Mouse (Mus musculus) erythroblast, embryonic 14.5 days (primary cell): ENCODE measurements around the gene Adgrl2. TPM values are rescaled to one million over a fixed set of nuclear protein-coding genes. Genes with fewer than 3 reads are reported as not detected.

Experiments used
- H3K27me3 ChIP-seq: 2 replicates; pipeline ENCODE4 v1.6.1; 2012; ENCODE audit warnings: inconsistent platforms; ENCODE audit not compliant: control insufficient read depth
- H3K36me3 ChIP-seq: 2 replicates; pipeline ENCODE4 v1.6.1; 2012; ENCODE audit warnings: mild to moderate bottlenecking, inconsistent platforms; ENCODE audit not compliant: control insufficient read depth
- H3K4me1 ChIP-seq: 2 replicates; pipeline ENCODE4 v1.6.1; 2012; ENCODE audit warnings: inconsistent platforms; ENCODE audit not compliant: control insufficient read depth
- H3K4me3 ChIP-seq: replicated peaks from 2 replicates; pipeline ENCODE3; 2012; ENCODE audit warnings: moderate library complexity, mild to moderate bottlenecking, inconsistent platforms
- H3K9me3 ChIP-seq: 2 replicates; pipeline ENCODE4 v1.6.1; 2012; ENCODE audit warnings: low read length, inconsistent platforms, mixed read lengths; ENCODE audit not compliant: control insufficient read depth
- GATA1 ChIP-seq: IDR thresholded peaks from 2 replicates; pipeline ENCODE4 v1.6.1; 2012; ENCODE audit warnings: low read length, inconsistent platforms, mixed read lengths
- TAL1 ChIP-seq: IDR thresholded peaks from 3 replicates; pipeline ENCODE4 v1.6.1; 2012; ENCODE audit warnings: low read length, inconsistent platforms, mixed read lengths
- polyA plus RNA-seq: library from polyadenylated mRNA; stranded (reverse); fragments of >175 nt; gene quantifications from 2 replicates; pipeline ENCODE4 v1.2.3, GENCODE M21; 2012

The Adgrl2 gene
- polyA plus RNA-seq, 1 experiment: 0.01 TPM

GRCm38 (mm10) chr3:148978541-148978940 is 11.8 kb downstream of the Adgrl2 start:
- Histone ChIP-seq H3K9me3 (no peaks in the 10 kb centered on the region), H3K4me1 (no peaks in the 10 kb centered on the region), H3K27me3 (no peaks in the 10 kb centered on the region), H3K36me3 (no peaks in the 10 kb centered on the region), H3K4me3 (no peak overlapping the region)
- TF ChIP-seq TAL1 (no peak), GATA1 (no peak)

- H3K36me3 ChIP-seq: no peaks in the 10 kb centered on the region
- H3K4me1 ChIP-seq: no peaks in the 10 kb centered on the region
- no peaks in the 10 kb centered on the region for H3K9me3 ChIP-seq
- no peak overlapping the region for H3K4me3 ChIP-seq
- TF ChIP-seq TAL1: no peak
- no peaks in the 10 kb centered on the region for H3K27me3 ChIP-seq
Measured at GRCm38 (mm10) chr3:148977838-148978237, 12.5 kb downstream of the Adgrl2 start.

- Histone ChIP-seq H3K4me3 (no peak overlapping the region), H3K27me3 (no peaks in the 10 kb centered on the region), H3K4me1 (no peaks in the 10 kb centered on the region), H3K36me3 (no peaks in the 10 kb centered on the region), H3K9me3 (no peaks in the 10 kb centered on the region)
- TF ChIP-seq GATA1 (no peak), TAL1 (no peak)
Measured at GRCm38 (mm10) chr3:148977124-148977529, 13.2 kb downstream of the Adgrl2 start.

GRCm38 (mm10) chr3:148971893-148972596 is 18.3 kb downstream of the Adgrl2 start:
- no peaks in the 10 kb centered on the region for H3K9me3 ChIP-seq
- no peaks in the 10 kb centered on the region for H3K27me3 ChIP-seq
- no peak overlapping the region for H3K4me3 ChIP-seq
- H3K4me1 ChIP-seq: no peaks in the 10 kb centered on the region
- no peak for TF ChIP-seq GATA1
- TF ChIP-seq TAL1: no peak
- H3K36me3 ChIP-seq: no peaks in the 10 kb centered on the region

- H3K36me3 ChIP-seq: no peaks in the 10 kb centered on the region
- H3K4me3 ChIP-seq: no peak overlapping the region
- no peaks in the 10 kb centered on the region for H3K9me3 ChIP-seq
- no peaks in the 10 kb centered on the region for H3K27me3 ChIP-seq
- no peaks in the 10 kb centered on the region for H3K4me1 ChIP-seq
- TF ChIP-seq GATA1 (no peak), TAL1 (no peak)
Measured at GRCm38 (mm10) chr3:148964991-148965605, 25.3 kb downstream of the Adgrl2 start.

GRCm38 (mm10) chr3:148963381-148964044 is 26.8 kb downstream of the Adgrl2 start:
- Histone ChIP-seq H3K9me3 (no peaks in the 10 kb centered on the region), H3K4me1 (no peaks in the 10 kb centered on the region), H3K36me3 (no peaks in the 10 kb centered on the region), H3K27me3 (no peaks in the 10 kb centered on the region), H3K4me3 (no peak overlapping the region)
- TF ChIP-seq TAL1 (no peak), GATA1 (no peak)

- no peaks in the 10 kb centered on the region for H3K36me3 ChIP-seq
- H3K4me1 ChIP-seq: no peaks in the 10 kb centered on the region
Measured at GRCm38 (mm10) chr3:148961611-148962010, 28.7 kb downstream of the Adgrl2 start.

GRCm38 (mm10) chr3:148960751-148961289 is 29.5 kb downstream of the Adgrl2 start:
- Histone ChIP-seq H3K27me3 (no peaks in the 10 kb centered on the region), H3K4me3 (no peak overlapping the region), H3K36me3 (no peaks in the 10 kb centered on the region), H3K4me1 (no peaks in the 10 kb centered on the region), H3K9me3 (no peaks in the 10 kb centered on the region)
- TF ChIP-seq GATA1: no peak

More at GRCm38 (mm10) chr3:148961611-148962010, 28.7 kb downstream of the Adgrl2 start:
- H3K27me3 ChIP-seq: no peaks in the 10 kb centered on the region
- no peaks in the 10 kb centered on the region for H3K9me3 ChIP-seq
- no peak overlapping the region for H3K4me3 ChIP-seq
- TF ChIP-seq GATA1 (no peak), TAL1 (no peak)

GRCm38 (mm10) chr3:148960215-148960614 is 30.1 kb downstream of the Adgrl2 start:
- TF ChIP-seq TAL1 (no peak), GATA1 (no peak)
- Histone ChIP-seq H3K27me3 (no peaks in the 10 kb centered on the region), H3K36me3 (no peaks in the 10 kb centered on the region), H3K4me3 (no peak overlapping the region), H3K4me1 (no peaks in the 10 kb centered on the region), H3K9me3 (no peaks in the 10 kb centered on the region)
